Mouse (Mus musculus) heart, adult 2 months (tissue): Measurements from ENCODE around the gene Mras. TPM values are rescaled to one million over a fixed set of nuclear protein-coding genes. Genes with fewer than 3 reads are reported as not detected.

Source experiments
- DNase-seq, 2 experiments: peaks; one replicate each; pipeline ENCODE4 v3.0.0; 2021
- H3K27ac ChIP-seq: fragments of 200-600 bp; 2 replicates; pipeline ENCODE4 v1.8.1; 2022
- H3K27me3 ChIP-seq: fragments of 200-500 bp; 2 replicates; pipeline ENCODE4 v1.6.1; 2012; ENCODE audit warnings: mild to moderate bottlenecking, low read length, inconsistent platforms, mixed read lengths; ENCODE audit not compliant: control insufficient read depth, insufficient read depth
- H3K36me3 ChIP-seq: fragments of 200-500 bp; 2 replicates; pipeline ENCODE4 v1.6.1; 2012; ENCODE audit warnings: low read length, inconsistent platforms; ENCODE audit not compliant: control insufficient read depth, insufficient read depth
- H3K4me1 ChIP-seq: fragments of 200-500 bp; 2 replicates; pipeline ENCODE4 v1.6.1; 2011; ENCODE audit warnings: low read length; ENCODE audit not compliant: control insufficient read depth, insufficient read depth
- H3K4me3 ChIP-seq: fragments of 200-600 bp; 2 replicates; pipeline ENCODE4 v1.8.1; 2022
- H3K79me2 ChIP-seq: fragments of 200-500 bp; replicated peaks from 2 replicates; pipeline ENCODE4 v1.6.1; 2012; ENCODE audit warnings: mild to moderate bottlenecking, inconsistent platforms, low read length, moderate library complexity, mixed read lengths; ENCODE audit not compliant: control insufficient read depth, insufficient read depth
- H3K9ac ChIP-seq: fragments of 200-500 bp; 2 replicates; pipeline ENCODE4 v1.6.1; 2012; ENCODE audit warnings: low read depth, mild to moderate bottlenecking, control low read depth, inconsistent platforms, low read length, mixed read lengths
- CTCF ChIP-seq: fragments of 200-600 bp; IDR thresholded peaks from 2 replicates; pipeline ENCODE4 v1.8.1; 2022; ENCODE audit warnings: antibody characterized with exemption, mild to moderate bottlenecking, moderate library complexity
- EP300 ChIP-seq: fragments of 200-500 bp; IDR thresholded peaks from 2 replicates; pipeline ENCODE4 v1.6.1; 2011; ENCODE audit warnings: low read depth, low read length, control low read depth; ENCODE audit not compliant: insufficient read depth
- POLR2A ChIP-seq: fragments of 200-500 bp; IDR thresholded peaks from 2 replicates; pipeline ENCODE4 v1.6.1; 2011; ENCODE audit warnings: mild to moderate bottlenecking, low read depth, low read length, control low read depth; ENCODE audit not compliant: insufficient read depth
- WGBS: fragments of 180-500 bp; shearing (Covaris S2); methylation state at CpG from one replicate; pipeline ENCODE4 v1.1.7; 2018; 5-methylcytosine and 5-hydroxymethylcytosine counted together
- intact Hi-C: fragments of 180-260 bp; cut with DNase I; formaldehyde crosslinking; loops from one replicate; pipeline ENCODE4 v1.15.1; 2025
- polyA plus RNA-seq: library from polyadenylated mRNA; depleted of rRNA; stranded (reverse); fragments of >200 nt; gene quantifications from 2 replicates; pipeline ENCODE4 v1.2.3, GENCODE M21; 2012; rRNA removed
- total RNA-seq, 2 experiments: library from RNA; stranded (reverse); gene quantifications; 2 replicates each; pipeline ENCODE4 v1.2.3; 2021

Gene Mras
- total and polyA plus RNA-seq, 3 experiments: 4.7 to 6.6 (median 5.1) TPM

DNA sequence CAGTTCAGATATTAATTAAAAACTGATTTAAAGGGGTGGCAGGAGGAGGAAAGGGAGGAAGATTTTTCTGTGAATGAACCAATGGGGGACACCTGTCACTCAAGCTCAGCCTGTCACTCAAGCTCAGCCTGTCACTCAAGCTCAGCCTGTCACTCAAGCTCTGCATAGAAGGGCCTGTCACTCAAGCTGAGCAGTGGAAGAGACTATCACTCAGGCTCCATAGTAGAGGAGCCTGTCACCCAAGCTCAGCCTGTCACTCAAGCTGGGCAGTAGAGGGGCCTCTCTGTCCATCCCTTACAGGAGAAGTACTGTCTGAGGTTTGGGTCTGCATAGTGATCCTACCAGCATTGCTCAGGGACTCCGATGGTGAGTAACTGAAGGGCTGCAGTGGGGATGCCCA lies 98.9 kb downstream of the Mras start:
- 81% methylated on average over 1 of the region's 1 CpGs for WGBS
- H3K27me3 ChIP-seq: no peaks in the 10 kb centered on the region
- H3K79me2 ChIP-seq: no peaks in the 10 kb centered on the region
- DNase-seq: no peak
- H3K27ac ChIP-seq: no peak overlapping the region
- H3K4me1 ChIP-seq: no peaks in the 10 kb centered on the region
- H3K4me3 ChIP-seq: no peak overlapping the region
- H3K36me3 ChIP-seq: no peaks in the 10 kb centered on the region
- TF ChIP-seq EP300: no peak
- TF ChIP-seq CTCF: no peak
- no peak for TF ChIP-seq POLR2A
- intact Hi-C loops: no loop called here
- no peak overlapping the region for H3K9ac ChIP-seq

DNA sequence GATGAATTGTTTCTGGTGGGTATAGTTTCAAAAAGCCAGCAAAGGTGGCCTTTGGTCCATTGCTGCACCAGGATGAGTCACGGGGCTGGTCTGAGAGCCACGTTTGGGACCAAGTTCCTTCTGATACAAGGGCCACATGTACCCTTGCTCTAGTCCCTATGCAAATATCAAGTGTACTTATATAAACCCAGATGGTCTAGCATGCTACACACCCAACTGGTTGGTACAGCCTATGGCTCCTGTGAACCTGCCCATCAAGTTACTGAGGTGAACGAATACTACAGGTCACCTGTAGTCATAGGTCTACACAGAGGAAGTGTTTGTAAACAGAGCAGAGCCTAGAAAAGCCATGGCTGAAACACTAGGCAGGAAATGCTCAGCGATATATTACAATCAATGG lies 100.6 kb downstream of the Mras start:
- H3K9ac ChIP-seq: no peak overlapping the region
- H3K4me3 ChIP-seq: no peak overlapping the region
- TF ChIP-seq EP300 (no peak), CTCF (no peak), POLR2A (no peak)
- 79% methylated on average over 4 of the region's 4 CpGs for WGBS
- H3K27me3 ChIP-seq: no peaks in the 10 kb centered on the region
- intact Hi-C loops: no loop called here
- no peaks in the 10 kb centered on the region for H3K79me2 ChIP-seq
- DNase-seq: no peak
- no peaks in the 10 kb centered on the region for H3K36me3 ChIP-seq
- no peaks in the 10 kb centered on the region for H3K4me1 ChIP-seq
- H3K27ac ChIP-seq: no peak overlapping the region

Other genes with a start within 250 kb of the Mras start
- gene Faiml, start 200.1 kb downstream of the Mras start, total RNA-seq: not detected
- not detected in 2 replicates for gene Faiml, start 200.1 kb downstream of the Mras start, polyA plus RNA-seq
- gene Cep70, start 194.0 kb downstream of the Mras start, total RNA-seq: 1 to 10 TPM; 5.5 to 8.1 TPM
- 2.3 and 4.0 TPM in 2 replicates for gene Cep70, start 194.0 kb downstream of the Mras start, polyA plus RNA-seq
- gene Esyt3, start 78.8 kb downstream of the Mras start, total RNA-seq: under 1 TPM; 0.64 to 0.81 TPM
- gene Esyt3, start 78.8 kb downstream of the Mras start, polyA plus RNA-seq: 0.33 and 0.47 TPM in 2 replicates
- gene Nme9, start 14.1 kb upstream of the Mras start, total RNA-seq: not detected
- gene Nme9, start 14.1 kb upstream of the Mras start, polyA plus RNA-seq: 1.7 TPM in 1 of 2 replicates, not detected in the other
- gene Armc8, start 131.5 kb upstream of the Mras start, total RNA-seq: 10 to 100 TPM; 17.7 to 18.3 TPM
- 9.8 and 18.0 TPM in 2 replicates for gene Armc8, start 131.5 kb upstream of the Mras start, polyA plus RNA-seq
- 1 to 10 TPM; 4.5 to 5.8 TPM for gene Dbr1, start 138.4 kb upstream of the Mras start, total RNA-seq
- 2.5 and 4.6 TPM in 2 replicates for gene Dbr1, start 138.4 kb upstream of the Mras start, polyA plus RNA-seq
- gene A4gnt, start 175.1 kb upstream of the Mras start, total RNA-seq: not detected
- not detected in 2 replicates for gene A4gnt, start 175.1 kb upstream of the Mras start, polyA plus RNA-seq
- gene Dzip1l, start 192.1 kb upstream of the Mras start, total RNA-seq: 1 to 10 TPM; 4.2 to 4.6 TPM
- 2.0 and 3.2 TPM in 2 replicates for gene Dzip1l, start 192.1 kb upstream of the Mras start, polyA plus RNA-seq